Mouse (Mus musculus): ENCODE results near the gene Nr2f1. TPM values are rescaled to one million over a fixed set of nuclear protein-coding genes. Genes with fewer than 3 reads are reported as not detected.

Nr2f1 gene
- polyA plus RNA-seq, 1 experiment from 2014 or later, result 10.9 TPM

- Histone ChIP-seq H3K27ac (ENCODE audit: low read depth, low read length) (peak overlapping the region; percentile 29; the same call in 1 of the 2 replicates), H3K4me3 (ENCODE audit: low read depth, low read length) (peak overlapping the region; percentile 35), H3K9ac (ENCODE audit: low read depth, low read length) (0 out of 2 replicates have a peak overlapping the region, but pooled peaks have one; percentile 43), H3K4me1 (ENCODE audit: control insufficient read depth, insufficient read depth, low read length) (peaks cover 11% of the 10 kb centered on the region), H3K27me3 (ENCODE audit: control insufficient read depth, insufficient read depth, low read length) (peaks cover 73% of the 10 kb centered on the region), H3K4me2 (peak overlapping the region; percentile 68), H3K9me3 (replicated peaks; ENCODE audit: control insufficient read depth, low read length) (no peaks in the 10 kb centered on the region), H3K36me3 (ENCODE audit: control insufficient read depth, insufficient read depth, low read length) (no peaks in the 10 kb centered on the region)
- peak; percentile 56; the same call in 1 of the 2 replicates for ATAC-seq (replicated peaks; ENCODE audit: insufficient number of reproducible peaks, low FRiP score, low TSS enrichment)
- 3% methylated on average over 38 of the region's 38 CpGs for WGBS (ENCODE audit: insufficient replicate concordance)
Observed at GRCm38 (mm10) chr13:78179312-78180097, 20.1 kb downstream of the Nr2f1 start.

GRCm38 (mm10) chr13:78178771-78179170 lies 20.8 kb downstream of the Nr2f1 start:
- Histone ChIP-seq H3K4me2 (peak overlapping the region; percentile 68; the same call in 1 of the 2 replicates), H3K36me3 (ENCODE audit: control insufficient read depth, insufficient read depth, low read length) (no peaks in the 10 kb centered on the region), H3K9me3 (replicated peaks; ENCODE audit: control insufficient read depth, low read length) (no peaks in the 10 kb centered on the region), H3K9ac (ENCODE audit: low read depth, low read length) (no peak overlapping the region), H3K4me1 (ENCODE audit: control insufficient read depth, insufficient read depth, low read length) (peaks cover 11% of the 10 kb centered on the region), H3K27me3 (ENCODE audit: control insufficient read depth, insufficient read depth, low read length) (peaks cover 73% of the 10 kb centered on the region), H3K4me3 (ENCODE audit: low read depth, low read length) (peak overlapping the region; percentile 3; the same call in 1 of the 2 replicates), H3K27ac (ENCODE audit: low read depth, low read length) (no peak overlapping the region)
- 7% methylated on average over 5 of the region's 5 CpGs for WGBS (ENCODE audit: insufficient replicate concordance)
- no peak for ATAC-seq (replicated peaks; ENCODE audit: insufficient number of reproducible peaks, low FRiP score, low TSS enrichment)

GRCm38 (mm10) chr13:78178021-78178420 lies 21.5 kb downstream of the Nr2f1 start:
- Histone ChIP-seq H3K9ac (ENCODE audit: low read depth, low read length) (no peak overlapping the region), H3K4me1 (ENCODE audit: control insufficient read depth, insufficient read depth, low read length) (peaks cover 11% of the 10 kb centered on the region), H3K27me3 (ENCODE audit: control insufficient read depth, insufficient read depth, low read length) (peaks cover 74% of the 10 kb centered on the region), H3K4me3 (ENCODE audit: low read depth, low read length) (no peak overlapping the region), H3K9me3 (replicated peaks; ENCODE audit: control insufficient read depth, low read length) (no peaks in the 10 kb centered on the region), H3K27ac (ENCODE audit: low read depth, low read length) (no peak overlapping the region), H3K36me3 (ENCODE audit: control insufficient read depth, insufficient read depth, low read length) (no peaks in the 10 kb centered on the region), H3K4me2 (no peak overlapping the region)
- no peak for ATAC-seq (replicated peaks; ENCODE audit: insufficient number of reproducible peaks, low FRiP score, low TSS enrichment)
- 0% methylated on average over 1 of the region's 1 CpGs for WGBS (ENCODE audit: insufficient replicate concordance)

- H3K27me3 ChIP-seq (ENCODE audit: control insufficient read depth, insufficient read depth, low read length), result peaks cover 74% of the 10 kb centered on the region
- H3K4me1 ChIP-seq (ENCODE audit: control insufficient read depth, insufficient read depth, low read length), result peaks cover 11% of the 10 kb centered on the region
- no peak for ATAC-seq (replicated peaks; ENCODE audit: insufficient number of reproducible peaks, low FRiP score, low TSS enrichment)
- H3K27ac ChIP-seq (ENCODE audit: low read depth, low read length), result no peak overlapping the region
- H3K9me3 ChIP-seq (replicated peaks; ENCODE audit: control insufficient read depth, low read length), result no peaks in the 10 kb centered on the region
- 11% methylated on average over 5 of the region's 5 CpGs for WGBS (ENCODE audit: insufficient replicate concordance)
- H3K4me3 ChIP-seq (ENCODE audit: low read depth, low read length), result no peak overlapping the region
- no peak overlapping the region for H3K9ac ChIP-seq (ENCODE audit: low read depth, low read length)
- H3K36me3 ChIP-seq (ENCODE audit: control insufficient read depth, insufficient read depth, low read length), result no peaks in the 10 kb centered on the region
- H3K4me2 ChIP-seq, result no peak overlapping the region
Observed at GRCm38 (mm10) chr13:78177381-78177950, 22.1 kb downstream of the Nr2f1 start.

- no peaks in the 10 kb centered on the region for H3K9me3 ChIP-seq (replicated peaks; ENCODE audit: control insufficient read depth, low read length)
- H3K9ac ChIP-seq (ENCODE audit: low read depth, low read length), result no peak overlapping the region
- no peak overlapping the region for H3K27ac ChIP-seq (ENCODE audit: low read depth, low read length)
- peaks cover 73% of the 10 kb centered on the region for H3K27me3 ChIP-seq (ENCODE audit: control insufficient read depth, insufficient read depth, low read length)
- 2% methylated on average over 8 of the region's 8 CpGs for WGBS (ENCODE audit: insufficient replicate concordance)
- H3K4me3 ChIP-seq (ENCODE audit: low read depth, low read length), result no peak overlapping the region
- no peak for ATAC-seq (replicated peaks; ENCODE audit: insufficient number of reproducible peaks, low FRiP score, low TSS enrichment)
- no peaks in the 10 kb centered on the region for H3K36me3 ChIP-seq (ENCODE audit: control insufficient read depth, insufficient read depth, low read length)
- peaks cover 5% of the 10 kb centered on the region for H3K4me1 ChIP-seq (ENCODE audit: control insufficient read depth, insufficient read depth, low read length)
- no peak overlapping the region for H3K4me2 ChIP-seq
Observed at GRCm38 (mm10) chr13:78175821-78176380, 23.7 kb downstream of the Nr2f1 start.

GRCm38 (mm10) chr13:78174891-78175290 lies 24.7 kb downstream of the Nr2f1 start:
- H3K4me2 ChIP-seq, result no peak overlapping the region
- ATAC-seq (replicated peaks; ENCODE audit: insufficient number of reproducible peaks, low FRiP score, low TSS enrichment), result no peak
- 10% methylated on average over 1 of the region's 1 CpGs for WGBS (ENCODE audit: insufficient replicate concordance)

GRCm38 (mm10) chr13:78174191-78174590 lies 25.4 kb downstream of the Nr2f1 start:
- ATAC-seq (replicated peaks; ENCODE audit: insufficient number of reproducible peaks, low FRiP score, low TSS enrichment), result no peak
- Histone ChIP-seq H3K36me3 (ENCODE audit: control insufficient read depth, insufficient read depth, low read length) (no peaks in the 10 kb centered on the region), H3K4me1 (ENCODE audit: control insufficient read depth, insufficient read depth, low read length) (peaks cover under 1% of the 10 kb centered on the region), H3K4me2 (no peak overlapping the region), H3K27me3 (ENCODE audit: control insufficient read depth, insufficient read depth, low read length) (peaks cover 70% of the 10 kb centered on the region), H3K27ac (ENCODE audit: low read depth, low read length) (no peak overlapping the region), H3K4me3 (ENCODE audit: low read depth, low read length) (no peak overlapping the region), H3K9me3 (replicated peaks; ENCODE audit: control insufficient read depth, low read length) (no peaks in the 10 kb centered on the region), H3K9ac (ENCODE audit: low read depth, low read length) (no peak overlapping the region)
- WGBS (ENCODE audit: insufficient replicate concordance), result 9% methylated on average over 3 of the region's 3 CpGs

More at GRCm38 (mm10) chr13:78174891-78175290, 24.7 kb downstream of the Nr2f1 start:
- H3K9me3 ChIP-seq (replicated peaks; ENCODE audit: control insufficient read depth, low read length), result no peaks in the 10 kb centered on the region
- no peak overlapping the region for H3K9ac ChIP-seq (ENCODE audit: low read depth, low read length)
- H3K27ac ChIP-seq (ENCODE audit: low read depth, low read length), result no peak overlapping the region
- peaks cover 72% of the 10 kb centered on the region for H3K27me3 ChIP-seq (ENCODE audit: control insufficient read depth, insufficient read depth, low read length)
- no peak overlapping the region for H3K4me3 ChIP-seq (ENCODE audit: low read depth, low read length)
- no peaks in the 10 kb centered on the region for H3K36me3 ChIP-seq (ENCODE audit: control insufficient read depth, insufficient read depth, low read length)
- peaks cover 4% of the 10 kb centered on the region for H3K4me1 ChIP-seq (ENCODE audit: control insufficient read depth, insufficient read depth, low read length)

GRCm38 (mm10) chr13:78172861-78173260 lies 26.7 kb downstream of the Nr2f1 start:
- WGBS (ENCODE audit: insufficient replicate concordance), result under 1% methylated on average over 3 of the region's 3 CpGs
- no peak overlapping the region for H3K4me3 ChIP-seq (ENCODE audit: low read depth, low read length)
- no peak overlapping the region for H3K27ac ChIP-seq (ENCODE audit: low read depth, low read length)
- no peak overlapping the region for H3K9ac ChIP-seq (ENCODE audit: low read depth, low read length)
- ATAC-seq (replicated peaks; ENCODE audit: insufficient number of reproducible peaks, low FRiP score, low TSS enrichment), result no peak
- no peaks in the 10 kb centered on the region for H3K9me3 ChIP-seq (replicated peaks; ENCODE audit: control insufficient read depth, low read length)
- H3K27me3 ChIP-seq (ENCODE audit: control insufficient read depth, insufficient read depth, low read length), result peaks cover 60% of the 10 kb centered on the region
- H3K4me1 ChIP-seq (ENCODE audit: control insufficient read depth, insufficient read depth, low read length), result no peaks in the 10 kb centered on the region
- H3K36me3 ChIP-seq (ENCODE audit: control insufficient read depth, insufficient read depth, low read length), result no peaks in the 10 kb centered on the region
- no peak overlapping the region for H3K4me2 ChIP-seq
